Mouse (Mus musculus): ENCODE measurements at regions not wholly inside any gene's neighbourhood (a gene's known extent, or its start where the extent isn't known, plus 50 kb on each side); places are given as distances from the start of the nearest gene placed in this dataset.

GRCm38 (mm10) chr9:51394372-51394771 lies 65.7 kb upstream of the 1810046K07Rik start:
- Histone ChIP-seq H3K27me3 (replicated peaks) (peaks cover 3% of the 10 kb centered on the region), H3K36me3 (replicated peaks in 1 of 2; ENCODE audit: control insufficient read depth in 1 of 2, insufficient read depth in 1 of 2, low read length in 1 of 2) (no peaks in the 10 kb centered on the region), H3K4me3 (replicated peaks in 1 of 3; ENCODE audit: low read depth in 2 of 3, low read length in 2 of 3, poor library complexity in 1 of 3) (no peak overlapping the region), H3K79me2 (replicated peaks; ENCODE audit: control insufficient read depth, extremely low read depth, insufficient read depth, poor library complexity, severe bottlenecking) (no peaks in the 10 kb centered on the region), H3K4me1 (ENCODE audit: control insufficient read depth in 1 of 2, insufficient read depth in 2 of 2) (no peaks in the 10 kb centered on the region), H3K9me3 (replicated peaks; ENCODE audit: low read length) (no peaks in the 10 kb centered on the region), H3K4me2 (ENCODE audit: insufficient read depth, low read depth, poor library complexity, severe bottlenecking) (no peak overlapping the region), H3K9ac (ENCODE audit: insufficient read depth, low read depth) (no peak overlapping the region), H3K27ac (ENCODE audit: insufficient read depth, low read depth) (no peak overlapping the region)
- no peak for DNase-seq (ENCODE audit: extremely low read depth)
- in situ Hi-C loops (cut with MboI; ENCODE audit: low pct_ligation_motif_present, low pct_unique_long_range_greater_than_20kb, low sequenced_read_pairs) = no loop called here
- dilution Hi-C loops (cut with MboI; ENCODE audit: extremely low pct_ligation_motif_present, extremely low pct_unique_long_range_greater_than_20kb, low sequenced_read_pairs) = no loop called here
- TF ChIP-seq ZNF384 (IDR thresholded peaks at IDR 0.05; ENCODE audit: low read depth, low read length) (no peak), JUN (IDR thresholded peaks at IDR 0.05; ENCODE audit: insufficient read depth, low read depth, low read length) (no peak), IRF4 (IDR thresholded peaks at IDR 0.05; ENCODE audit: low read depth, low read length) (no peak), MAFK (IDR thresholded peaks at IDR 0.05; ENCODE audit: insufficient replicate concordance, low read length) (no peak), RCOR1 (conservative IDR thresholded peaks at IDR 0.05; ENCODE audit: low read depth, low read length) (no peak), BHLHE40 (IDR thresholded peaks at IDR 0.05; ENCODE audit: low read depth, low read length) (no peak), TBP (conservative IDR thresholded peaks at IDR 0.05; ENCODE audit: low read depth, low read length) (no peak), KAT2A (IDR thresholded peaks at IDR 0.05; ENCODE audit: insufficient replicate concordance, low read length) (no peak), USF1 (IDR thresholded peaks at IDR 0.05; ENCODE audit: low read depth, low read length) (no peak), SIN3A (IDR thresholded peaks at IDR 0.05; ENCODE audit: low read length) (no peak), NELFE (IDR thresholded peaks at IDR 0.05; ENCODE audit: low read depth, low read length) (no peak), MEF2A (IDR thresholded peaks at IDR 0.05; ENCODE audit: borderline replicate concordance, low read depth, low read length) (no peak), ETS1 (conservative IDR thresholded peaks at IDR 0.05; ENCODE audit: low read depth, low read length) (no peak)

GRCm38 (mm10) chr9:51396801-51397200 lies 68.1 kb upstream of the 1810046K07Rik start:
- Histone ChIP-seq H3K4me3 (replicated peaks in 1 of 3; ENCODE audit: low read depth in 2 of 3, low read length in 2 of 3, poor library complexity in 1 of 3) (no peak overlapping the region), H3K27me3 (replicated peaks) (peaks cover 3% of the 10 kb centered on the region), H3K4me2 (ENCODE audit: insufficient read depth, low read depth, poor library complexity, severe bottlenecking) (no peak overlapping the region), H3K27ac (ENCODE audit: insufficient read depth, low read depth) (no peak overlapping the region), H3K36me3 (replicated peaks in 1 of 2; ENCODE audit: control insufficient read depth in 1 of 2, insufficient read depth in 1 of 2, low read length in 1 of 2) (no peaks in the 10 kb centered on the region), H3K4me1 (ENCODE audit: control insufficient read depth in 1 of 2, insufficient read depth in 2 of 2) (peaks cover 3 to 8% of the 10 kb centered on the region in 2 experiments; a peak in 2 of 4 replicates), H3K9me3 (replicated peaks; ENCODE audit: low read length) (no peaks in the 10 kb centered on the region), H3K79me2 (replicated peaks; ENCODE audit: control insufficient read depth, extremely low read depth, insufficient read depth, poor library complexity, severe bottlenecking) (no peaks in the 10 kb centered on the region), H3K9ac (ENCODE audit: insufficient read depth, low read depth) (no peak overlapping the region)
- dilution Hi-C loops (cut with MboI; ENCODE audit: extremely low pct_ligation_motif_present, extremely low pct_unique_long_range_greater_than_20kb, low sequenced_read_pairs) = no loop called here
- DNase-seq (ENCODE audit: extremely low read depth) = no peak
- in situ Hi-C loops (cut with MboI; ENCODE audit: low pct_ligation_motif_present, low pct_unique_long_range_greater_than_20kb, low sequenced_read_pairs) = no loop called here
- TF ChIP-seq TBP (conservative IDR thresholded peaks at IDR 0.05; ENCODE audit: low read depth, low read length) = no peak
- TF ChIP-seq MXI1 (IDR thresholded peaks at IDR 0.05; ENCODE audit: low read depth, low read length) = no peak
- TF ChIP-seq MAX (IDR thresholded peaks at IDR 0.05; ENCODE audit: low read length) = no peak
- TF ChIP-seq ZKSCAN1 (IDR thresholded peaks at IDR 0.05; ENCODE audit: borderline replicate concordance, low read depth, low read length) = no peak
- TF ChIP-seq E2F4 (IDR thresholded peaks at IDR 0.05; ENCODE audit: insufficient replicate concordance, low read depth, low read length) = no peak
- TF ChIP-seq USF1 (IDR thresholded peaks at IDR 0.05; ENCODE audit: low read depth, low read length) = no peak
- TF ChIP-seq ELF1 (IDR thresholded peaks at IDR 0.05; ENCODE audit: low read depth, low read length) = no peak
- no peak for TF ChIP-seq USF2 (conservative IDR thresholded peaks at IDR 0.05; ENCODE audit: low read depth, low read length)
- TF ChIP-seq RCOR1 (conservative IDR thresholded peaks at IDR 0.05; ENCODE audit: low read depth, low read length) = no peak
- TF ChIP-seq MYC (IDR thresholded peaks at IDR 0.05; ENCODE audit: low read depth, low read length) = no peak
